Mouse (Mus musculus) brown adipose tissue, adult 24 weeks (tissue): Measurements from ENCODE around the gene Ugp2. TPM values are rescaled to one million over a fixed set of nuclear protein-coding genes. Genes with fewer than 3 reads are reported as not detected.

Experiments
- H3K27ac ChIP-seq: fragments of 200-500 bp; replicated peaks from 2 replicates; pipeline ENCODE4 v1.5.1; 2012; ENCODE audit warnings: low read depth, mild to moderate bottlenecking, low read length
- H3K4me1 ChIP-seq: fragments of 200-500 bp; 2 replicates; pipeline ENCODE4 v1.6.1; 2012; ENCODE audit warnings: low read length, mixed read lengths; ENCODE audit not compliant: control insufficient read depth, insufficient read depth, insufficient read length
- H3K4me3 ChIP-seq: fragments of 200-500 bp; 2 replicates; pipeline ENCODE4 v1.5.1; 2012; ENCODE audit warnings: low read depth, mild to moderate bottlenecking, low read length, moderate library complexity; ENCODE audit not compliant: insufficient read depth
- polyA plus RNA-seq: library from polyadenylated mRNA; stranded (reverse); fragments of >200 nt; gene quantifications from 2 replicates; pipeline ENCODE4 v1.2.4, GENCODE M21; 2012; ENCODE audit not compliant: missing spikeins, insufficient read depth, insufficient read length

Ugp2 gene
- polyA plus RNA-seq, 1 experiment = 304 TPM

GRCm38 (mm10) chr11:21363144-21363940 is 7.7 kb downstream of the Ugp2 start:
- peaks cover 2% of the 10 kb centered on the region; the same call in 1 of the 2 replicates for H3K4me1 ChIP-seq
- H3K4me3 ChIP-seq = no peak overlapping the region
- no peak overlapping the region for H3K27ac ChIP-seq

DNA sequence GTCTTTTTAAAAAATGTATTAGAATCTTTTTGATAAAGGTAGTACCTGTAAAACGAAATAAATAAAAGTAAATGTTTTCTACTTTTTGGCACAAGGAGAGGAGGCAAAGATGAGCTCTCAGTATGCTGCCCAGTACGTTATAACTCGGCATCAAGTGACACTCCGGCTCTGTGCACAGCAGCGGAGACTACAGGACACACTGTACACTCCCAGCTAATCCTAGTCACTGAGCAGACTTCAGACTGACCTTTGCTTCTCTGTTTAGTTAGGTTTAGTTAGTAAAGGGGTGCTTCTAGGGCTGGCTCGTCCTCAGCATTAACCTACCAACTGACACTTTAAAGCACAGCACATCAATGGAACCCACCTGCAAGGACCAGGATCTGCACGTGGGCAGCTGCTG is 19.7 kb downstream of the Ugp2 start:
- no peak overlapping the region for H3K27ac ChIP-seq
- H3K4me3 ChIP-seq = no peak overlapping the region

GRCm38 (mm10) chr11:21348890-21349289 is 22.1 kb downstream of the Ugp2 start:
- no peak overlapping the region for H3K4me3 ChIP-seq
- no peaks in the 10 kb centered on the region for H3K4me1 ChIP-seq
- no peak overlapping the region for H3K27ac ChIP-seq

More for the DNA sequence above, 19.7 kb downstream of the Ugp2 start:
- H3K4me1 ChIP-seq = no peaks in the 10 kb centered on the region

DNA sequence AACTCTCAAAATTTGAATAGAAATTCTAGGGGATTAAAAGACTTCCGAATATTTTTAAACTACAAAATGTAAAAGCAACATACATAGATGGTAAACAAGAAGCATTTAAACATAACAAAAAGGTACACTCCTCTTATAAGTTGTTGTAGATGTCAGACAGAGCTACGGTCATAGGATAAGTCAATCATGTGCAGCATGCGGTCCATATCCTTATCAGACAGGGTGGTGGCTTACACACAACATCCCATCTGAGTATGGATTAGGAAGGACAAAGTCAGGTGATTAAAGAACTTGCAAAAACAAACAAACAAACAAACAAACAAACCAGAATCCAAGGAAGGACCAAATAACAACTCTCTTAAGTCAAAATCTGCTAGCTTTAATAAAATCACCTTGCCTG is 25.0 kb downstream of the Ugp2 start:
- H3K27ac ChIP-seq = no peak overlapping the region
- no peaks in the 10 kb centered on the region for H3K4me1 ChIP-seq
- no peak overlapping the region for H3K4me3 ChIP-seq

- Histone ChIP-seq H3K27ac (no peak overlapping the region), H3K4me3 (no peak overlapping the region), H3K4me1 (no peaks in the 10 kb centered on the region)
Measured at GRCm38 (mm10) chr11:21343490-21343889, 27.5 kb downstream of the Ugp2 start.

GRCm38 (mm10) chr11:21339088-21339487 is 31.9 kb downstream of the Ugp2 start:
- H3K4me3 ChIP-seq = no peak overlapping the region
- no peak overlapping the region for H3K27ac ChIP-seq
- no peaks in the 10 kb centered on the region for H3K4me1 ChIP-seq

DNA sequence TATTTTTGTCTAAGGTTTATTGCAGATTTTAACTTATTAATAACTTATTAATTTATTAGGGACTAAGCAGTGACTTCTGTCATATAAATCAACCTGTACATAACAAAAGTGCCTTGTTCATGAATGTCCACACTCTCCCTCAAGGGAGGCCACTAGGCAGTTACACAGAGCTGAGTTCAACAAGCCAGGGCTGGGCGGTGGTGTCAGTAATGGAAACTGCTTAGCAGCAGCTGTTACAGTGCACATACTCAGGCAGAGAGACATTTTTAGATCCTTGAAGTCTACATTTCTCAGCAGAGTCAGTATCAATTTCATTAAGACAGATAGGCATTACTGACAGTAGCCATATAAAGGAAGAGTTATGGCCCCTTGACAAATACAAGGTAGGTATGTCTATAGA is 33.1 kb downstream of the Ugp2 start:
- Histone ChIP-seq H3K4me3 (no peak overlapping the region), H3K27ac (no peak overlapping the region), H3K4me1 (no peaks in the 10 kb centered on the region)

GRCm38 (mm10) chr11:21332639-21333295 is 38.2 kb downstream of the Ugp2 start:
- Histone ChIP-seq H3K27ac (no peak overlapping the region), H3K4me3 (no peak overlapping the region), H3K4me1 (no peaks in the 10 kb centered on the region)

DNA sequence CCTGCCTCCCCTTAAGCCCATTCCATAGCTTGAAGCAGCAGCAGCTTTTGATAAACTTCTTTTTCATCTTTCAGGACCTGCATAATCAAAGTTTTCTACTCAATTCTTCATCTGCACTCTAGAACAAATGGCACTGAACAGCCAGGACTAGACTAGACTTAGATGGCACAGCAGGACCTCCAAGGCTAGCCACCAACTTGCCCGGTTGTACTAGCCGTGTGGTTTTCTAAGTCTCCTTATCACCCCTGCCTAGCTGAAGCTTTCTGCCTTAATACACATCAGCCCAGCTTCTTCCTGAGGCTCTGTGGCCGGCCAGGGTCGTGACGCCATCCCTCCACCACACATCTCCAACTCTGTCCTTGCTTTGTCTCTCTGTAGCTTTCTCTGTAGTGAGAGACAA is 42.9 kb downstream of the Ugp2 start:
- Histone ChIP-seq H3K27ac (no peak overlapping the region), H3K4me1 (no peaks in the 10 kb centered on the region), H3K4me3 (no peak overlapping the region)

DNA sequence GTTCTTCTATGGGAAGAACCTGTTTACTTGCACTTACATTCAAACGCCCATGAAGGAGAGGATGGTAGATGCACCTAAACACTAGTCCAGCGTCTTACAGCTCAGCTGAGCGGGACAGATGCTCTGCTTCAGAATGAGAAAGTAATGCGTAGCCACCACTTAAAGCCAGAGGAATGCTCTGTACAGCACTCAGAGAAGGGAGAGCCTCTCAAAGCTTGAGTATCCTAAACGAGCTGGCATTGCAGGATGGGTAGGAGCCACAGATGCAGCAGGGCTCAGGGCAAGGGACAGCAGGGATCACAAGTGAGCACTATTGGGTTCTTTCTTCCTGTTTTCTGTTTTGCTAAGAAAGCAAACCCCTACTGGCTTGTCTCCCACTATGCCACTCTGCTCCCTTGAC is 43.5 kb downstream of the Ugp2 start:
- H3K27ac ChIP-seq = no peak overlapping the region
- H3K4me1 ChIP-seq = no peaks in the 10 kb centered on the region
- no peak overlapping the region for H3K4me3 ChIP-seq

DNA sequence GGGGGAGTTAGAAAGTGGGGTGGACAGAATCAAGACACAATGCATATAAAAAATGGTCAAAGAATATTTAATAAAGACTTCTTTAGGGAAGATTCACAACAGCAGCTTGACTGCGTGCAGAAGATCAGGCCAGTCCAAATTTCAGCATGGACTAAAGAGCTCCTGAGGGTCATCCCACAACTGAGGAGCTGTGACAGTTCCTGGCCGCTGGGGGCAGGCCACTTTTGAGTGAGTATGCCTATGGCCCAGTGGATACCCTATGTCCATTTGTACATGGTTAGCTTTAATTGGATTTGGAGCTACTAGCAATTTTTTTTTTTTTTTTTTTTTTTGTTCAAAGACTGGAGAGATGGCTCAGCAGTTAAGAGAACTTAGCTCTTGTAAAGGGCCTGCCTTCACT is 44.2 kb downstream of the Ugp2 start:
- Histone ChIP-seq H3K27ac (no peak overlapping the region), H3K4me3 (no peak overlapping the region), H3K4me1 (no peaks in the 10 kb centered on the region)

GRCm38 (mm10) chr11:21325781-21326180 is 45.2 kb downstream of the Ugp2 start:
- no peaks in the 10 kb centered on the region for H3K4me1 ChIP-seq
- no peak overlapping the region for H3K4me3 ChIP-seq
- H3K27ac ChIP-seq = no peak overlapping the region

DNA sequence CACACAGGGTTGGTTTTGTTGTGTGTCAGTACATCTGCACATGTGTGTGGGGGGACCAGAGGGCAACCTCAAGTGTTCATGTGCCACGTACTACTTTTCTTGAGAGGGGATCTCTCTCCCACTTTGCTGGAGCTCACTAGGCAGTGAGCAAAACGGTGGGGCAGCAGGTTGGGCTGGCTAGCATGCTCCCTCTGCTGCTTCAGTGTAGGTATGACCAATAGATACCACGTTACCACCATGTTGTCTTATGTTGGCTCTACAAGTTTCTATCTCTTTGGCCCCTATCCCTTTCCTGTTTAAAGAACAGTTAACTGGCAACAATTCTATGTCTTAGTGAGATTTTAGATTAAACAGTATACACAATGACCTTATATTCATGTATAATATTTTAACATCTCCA is 48.7 kb downstream of the Ugp2 start:
- Histone ChIP-seq H3K4me1 (no peaks in the 10 kb centered on the region), H3K4me3 (no peak overlapping the region), H3K27ac (no peak overlapping the region)

GRCm38 (mm10) chr11:21321577-21321976 is 49.4 kb downstream of the Ugp2 start:
- Histone ChIP-seq H3K27ac (no peak overlapping the region), H3K4me3 (no peak overlapping the region), H3K4me1 (no peaks in the 10 kb centered on the region)

DNA sequence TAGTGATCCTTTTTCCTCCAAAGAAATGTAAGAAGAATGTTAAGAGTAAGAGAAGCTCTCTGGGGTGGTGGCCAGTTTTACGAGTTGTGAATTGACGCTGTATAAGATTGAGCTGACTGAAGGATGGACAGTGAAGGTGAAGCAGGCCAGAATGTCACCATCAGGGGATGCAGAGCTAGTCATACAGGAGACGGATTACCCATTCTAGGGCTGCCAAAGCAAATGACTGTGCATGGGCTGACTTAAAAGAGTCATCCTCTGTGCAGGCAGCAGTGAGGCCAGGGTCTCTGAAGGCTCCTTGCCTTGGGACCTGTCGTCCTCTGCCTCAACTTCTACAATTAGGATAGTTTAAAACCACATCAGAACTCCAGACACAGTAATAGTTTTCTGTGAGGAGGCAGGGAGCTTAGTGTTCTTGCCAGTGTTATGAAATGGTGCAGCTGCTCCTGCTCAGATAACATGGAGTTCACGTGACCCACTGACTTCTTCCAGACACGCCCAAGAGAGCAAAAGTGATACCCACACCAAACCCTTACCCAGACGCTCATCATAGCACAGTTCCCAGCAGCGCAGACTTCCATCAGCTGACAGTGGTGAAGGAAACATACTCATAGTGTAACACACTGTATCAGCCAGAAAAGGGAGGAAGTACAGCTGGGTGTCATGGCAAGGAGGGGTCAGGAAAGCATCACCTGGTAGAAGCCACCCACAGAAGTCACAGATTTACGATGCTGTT is 56.9 kb downstream of the Ugp2 start:
- Histone ChIP-seq H3K4me3 (no peak overlapping the region), H3K4me1 (no peaks in the 10 kb centered on the region), H3K27ac (no peak overlapping the region)
